Mouse (Mus musculus): ENCODE results near the gene Fthl17d. TPM values are rescaled to one million over a fixed set of nuclear protein-coding genes. Genes with fewer than 3 reads are reported as not detected.
"Not testable (repeated sequence)": the region's sequence is repeated elsewhere in the genome, so short reads cannot be mapped to it uniquely, and the experiment has no call there.

Gene Fthl17d
- not detected in 2 replicates for polyA plus RNA-seq (2016; fragmentation: Nextera tagmentation; extraction: Ambion mirVana)

DNA sequence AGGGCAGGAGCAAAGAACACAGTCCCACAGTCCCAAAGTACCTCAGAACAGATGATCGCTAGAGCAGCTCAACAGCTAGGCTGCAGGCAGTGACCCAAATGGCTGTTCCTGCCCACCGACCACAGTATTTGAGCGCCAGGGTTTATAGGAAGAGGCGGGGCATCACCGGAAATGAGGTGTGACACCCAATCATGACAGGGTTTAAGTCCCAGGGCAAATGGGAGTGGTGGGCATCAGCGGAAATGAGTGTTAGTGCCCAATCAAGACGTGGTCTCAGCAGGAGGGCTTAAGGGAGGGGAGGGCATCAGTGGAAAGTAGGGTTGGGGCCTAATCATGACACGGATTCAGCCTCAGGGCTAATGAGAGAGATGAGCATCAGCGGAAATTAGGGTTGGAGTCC is at the start of gene Fthl17d:
Gene Fthl17d (minus strand): TSS at position 101 of the 400 bp plus-strand sequence.
- no CpG with 5 or more reads among the region's 9 CpGs for WGBS
- not testable (repeated sequence) for H3K9me3 ChIP-seq; H3K27ac ChIP-seq; DNase-seq (ENCODE audit: low spot score); H3K27me3 ChIP-seq (ENCODE audit: insufficient read depth, poor library complexity, severe bottlenecking); H3K36me3 ChIP-seq; H3K4me3 ChIP-seq; H3K4me1 ChIP-seq

DNA sequence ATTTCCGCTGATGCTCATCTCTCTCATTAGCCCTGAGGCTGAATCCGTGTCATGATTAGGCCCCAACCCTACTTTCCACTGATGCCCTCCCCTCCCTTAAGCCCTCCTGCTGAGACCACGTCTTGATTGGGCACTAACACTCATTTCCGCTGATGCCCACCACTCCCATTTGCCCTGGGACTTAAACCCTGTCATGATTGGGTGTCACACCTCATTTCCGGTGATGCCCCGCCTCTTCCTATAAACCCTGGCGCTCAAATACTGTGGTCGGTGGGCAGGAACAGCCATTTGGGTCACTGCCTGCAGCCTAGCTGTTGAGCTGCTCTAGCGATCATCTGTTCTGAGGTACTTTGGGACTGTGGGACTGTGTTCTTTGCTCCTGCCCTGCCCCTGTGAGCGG is 46.6 kb upstream of the Fthl17d start, which contains the start of gene Fthl17e:
Gene Fthl17e (plus strand): TSS at position 301 of the 400 bp plus-strand sequence.
- not testable (repeated sequence) for H3K36me3 ChIP-seq; H3K4me3 ChIP-seq; H3K4me1 ChIP-seq; H3K27me3 ChIP-seq (ENCODE audit: insufficient read depth, poor library complexity, severe bottlenecking); DNase-seq (ENCODE audit: low spot score); H3K27ac ChIP-seq; H3K9me3 ChIP-seq
- WGBS = 100% methylated on average over 1 of the region's 10 CpGs

GRCm38 (mm10) chrX:9019481-9019880 is 32.9 kb upstream of the Fthl17d start:
- Histone ChIP-seq H3K36me3 (no peaks in the 10 kb centered on the region), H3K27me3 (ENCODE audit: insufficient read depth, poor library complexity, severe bottlenecking) (no peaks in the 10 kb centered on the region), H3K4me1 (no peaks in the 10 kb centered on the region), H3K27ac (no peak overlapping the region), H3K4me3 (no peak overlapping the region), H3K9me3 (no peaks in the 10 kb centered on the region)
- 56% methylated on average over 10 of the region's 10 CpGs for WGBS
- DNase-seq (ENCODE audit: low spot score) = no peak

DNA sequence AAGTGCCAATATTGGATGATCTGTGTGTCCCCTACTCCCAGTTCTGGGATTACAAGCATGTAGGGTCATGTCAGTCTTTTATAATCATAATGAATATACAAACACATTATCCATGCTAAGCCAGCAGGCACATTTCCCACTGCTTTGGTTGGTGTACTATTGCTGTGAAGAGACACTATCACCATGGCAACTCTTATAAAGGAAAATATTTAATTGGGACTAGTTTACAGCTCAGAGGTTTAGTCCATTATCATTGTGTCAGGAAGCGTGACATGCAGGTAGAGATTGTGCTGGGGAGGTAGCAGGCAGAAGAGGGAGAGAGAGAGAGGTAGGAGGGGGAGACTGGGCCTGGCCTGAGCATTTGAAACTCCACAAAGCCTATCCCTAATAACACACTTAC is 29.5 kb upstream of the Fthl17d start:
- no peaks in the 10 kb centered on the region for H3K4me1 ChIP-seq
- no peak for DNase-seq (ENCODE audit: low spot score)
- H3K4me3 ChIP-seq = no peak overlapping the region
- WGBS = 82% methylated on average over 1 of the region's 1 CpGs
- H3K27ac ChIP-seq = no peak overlapping the region
- no peaks in the 10 kb centered on the region for H3K9me3 ChIP-seq
- no peaks in the 10 kb centered on the region for H3K27me3 ChIP-seq (ENCODE audit: insufficient read depth, poor library complexity, severe bottlenecking)
- no peaks in the 10 kb centered on the region for H3K36me3 ChIP-seq

GRCm38 (mm10) chrX:8976459-8976858 is 10.1 kb downstream of the Fthl17d start, which contains the start of gene Fthl17c:
Gene Fthl17c (minus strand): TSS chrX:8976559.
- H3K36me3 ChIP-seq; H3K4me1 ChIP-seq; DNase-seq (ENCODE audit: low spot score); H3K9me3 ChIP-seq; H3K27ac ChIP-seq; H3K4me3 ChIP-seq; H3K27me3 ChIP-seq (ENCODE audit: insufficient read depth, poor library complexity, severe bottlenecking): not testable (repeated sequence)
- no CpG with 5 or more reads among the region's 11 CpGs for WGBS

GRCm38 (mm10) chrX:8964618-8965017 is 21.9 kb downstream of the Fthl17d start:
- not testable (repeated sequence) for H3K9me3 ChIP-seq; H3K36me3 ChIP-seq; DNase-seq (ENCODE audit: low spot score); H3K4me1 ChIP-seq; H3K27me3 ChIP-seq (ENCODE audit: insufficient read depth, poor library complexity, severe bottlenecking); H3K4me3 ChIP-seq; H3K27ac ChIP-seq
- WGBS = 40% methylated on average over 4 of the region's 4 CpGs

DNA sequence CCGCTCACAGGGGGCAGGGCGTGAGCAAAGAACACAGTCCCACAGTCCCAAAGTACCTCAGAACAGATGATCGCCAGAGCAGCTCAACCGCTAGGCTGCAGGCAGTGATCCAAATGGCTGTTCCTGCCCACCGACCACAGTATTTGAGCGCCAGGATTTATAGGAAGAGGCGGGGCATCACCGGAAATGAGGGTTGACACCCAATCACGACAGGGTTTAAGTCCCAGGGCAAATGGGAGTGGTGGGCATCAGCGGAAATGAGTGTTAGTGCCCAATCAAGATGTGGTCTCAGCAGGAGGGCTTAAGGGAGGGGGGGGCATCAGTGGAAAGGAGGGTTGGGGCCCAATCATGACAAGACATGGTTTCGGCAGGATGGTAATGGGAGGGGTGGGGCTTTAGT is 23.7 kb downstream of the Fthl17d start, which contains the start of gene Fthl17b:
Gene Fthl17b (minus strand): TSS at position 101 of the 400 bp plus-strand sequence.
- not testable (repeated sequence) for H3K4me3 ChIP-seq; H3K27ac ChIP-seq; H3K36me3 ChIP-seq; H3K9me3 ChIP-seq; H3K27me3 ChIP-seq (ENCODE audit: insufficient read depth, poor library complexity, severe bottlenecking); H3K4me1 ChIP-seq; DNase-seq (ENCODE audit: low spot score)
- WGBS = 89% methylated on average over 4 of the region's 11 CpGs

DNA sequence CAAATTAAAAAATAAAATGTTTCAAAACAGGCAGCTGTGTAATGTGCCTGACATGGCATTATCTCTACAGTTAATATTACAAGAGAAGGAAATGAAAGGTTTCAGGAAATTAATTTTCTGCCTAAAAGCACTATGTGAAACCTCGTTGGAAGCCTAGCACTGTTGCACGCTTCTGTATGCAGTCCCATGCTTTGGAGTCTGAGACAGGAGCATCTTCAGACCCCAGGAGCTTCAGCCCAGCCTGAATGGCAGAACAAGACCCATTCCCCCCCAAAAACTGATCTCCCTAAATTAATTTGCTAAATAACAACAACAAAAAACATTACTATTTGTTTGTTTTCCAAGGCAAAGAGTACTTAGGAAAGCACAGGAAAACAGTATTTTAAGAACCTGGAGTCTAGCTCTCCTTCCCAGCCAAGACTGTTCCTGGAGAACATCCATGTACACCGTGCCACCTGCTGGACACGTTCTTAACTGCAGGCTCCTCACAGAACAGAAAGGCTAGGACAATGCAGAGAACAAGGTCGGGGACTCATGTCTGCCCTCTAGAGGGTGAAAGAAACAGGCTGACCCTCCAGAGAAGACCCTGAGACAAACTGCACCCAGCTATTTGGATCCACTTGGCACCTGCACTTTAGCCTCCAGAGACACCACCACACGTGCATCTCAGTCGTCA is 38.3 kb downstream of the Fthl17d start:
- H3K27me3 ChIP-seq (ENCODE audit: insufficient read depth, poor library complexity, severe bottlenecking); H3K4me3 ChIP-seq; H3K4me1 ChIP-seq; H3K27ac ChIP-seq; H3K9me3 ChIP-seq; H3K36me3 ChIP-seq: not testable (repeated sequence)
- WGBS = 17% methylated on average over 7 of the region's 7 CpGs
- DNase-seq (ENCODE audit: low spot score) = peak; percentile 77

GRCm38 (mm10) chrX:8944041-8944440 is 42.5 kb downstream of the Fthl17d start:
- WGBS = 82% methylated on average over 8 of the region's 8 CpGs
- no peaks in the 10 kb centered on the region for H3K36me3 ChIP-seq
- H3K27me3 ChIP-seq (ENCODE audit: insufficient read depth, poor library complexity, severe bottlenecking) = no peaks in the 10 kb centered on the region
- no peaks in the 10 kb centered on the region for H3K4me1 ChIP-seq
- H3K9me3 ChIP-seq = no peaks in the 10 kb centered on the region
- DNase-seq (ENCODE audit: low spot score) = no peak
- no peak overlapping the region for H3K4me3 ChIP-seq
- no peak overlapping the region for H3K27ac ChIP-seq

Other genes with a start within 250 kb of the Fthl17d start
- not detected in 2 replicates for gene Ssx9, start 238.3 kb downstream of the Fthl17d start, polyA plus RNA-seq (2016; fragmentation: Nextera tagmentation; extraction: Ambion mirVana)
- gene Ssxb5, start 183.1 kb downstream of the Fthl17d start, polyA plus RNA-seq (2016; fragmentation: Nextera tagmentation; extraction: Ambion mirVana) = not detected in 2 replicates
- gene Gm6592, start 142.8 kb downstream of the Fthl17d start, polyA plus RNA-seq (2016; fragmentation: Nextera tagmentation; extraction: Ambion mirVana) = not detected in 2 replicates
- not detected in 2 replicates for gene Gm5751, start 112.5 kb downstream of the Fthl17d start, polyA plus RNA-seq (2016; fragmentation: Nextera tagmentation; extraction: Ambion mirVana)
- 1.6 and 1.7 TPM in 2 replicates for gene B630019K06Rik, start 94.4 kb downstream of the Fthl17d start, polyA plus RNA-seq (2016; fragmentation: Nextera tagmentation; extraction: Ambion mirVana)
- gene Fthl17b, start 23.8 kb downstream of the Fthl17d start, polyA plus RNA-seq (2016; fragmentation: Nextera tagmentation; extraction: Ambion mirVana) = not detected in 2 replicates
- gene Fthl17c, start 10.2 kb downstream of the Fthl17d start, polyA plus RNA-seq (2016; fragmentation: Nextera tagmentation; extraction: Ambion mirVana) = not detected in 2 replicates
- not detected in 2 replicates for gene Fthl17e, start 46.7 kb upstream of the Fthl17d start, polyA plus RNA-seq (2016; fragmentation: Nextera tagmentation; extraction: Ambion mirVana)
- gene Fthl17f, start 76.3 kb upstream of the Fthl17d start, polyA plus RNA-seq (2016; fragmentation: Nextera tagmentation; extraction: Ambion mirVana) = not detected in 2 replicates
- not detected in 2 replicates for gene 4930402K13Rik, start 117.8 kb upstream of the Fthl17d start, polyA plus RNA-seq (2016; fragmentation: Nextera tagmentation; extraction: Ambion mirVana)
- gene Lancl3, start 213.1 kb upstream of the Fthl17d start, polyA plus RNA-seq (2016; fragmentation: Nextera tagmentation; extraction: Ambion mirVana) = 0.37 and 0.67 TPM in 2 replicates

All from heart, embryonic 10.5 days (tissue).